Mouse (Mus musculus): ENCODE measurements at regions not wholly inside any gene's neighbourhood (a gene's known extent, or its start where the extent isn't known, plus 50 kb on each side); places are given as distances from the start of the nearest gene placed in this dataset.

DNA sequence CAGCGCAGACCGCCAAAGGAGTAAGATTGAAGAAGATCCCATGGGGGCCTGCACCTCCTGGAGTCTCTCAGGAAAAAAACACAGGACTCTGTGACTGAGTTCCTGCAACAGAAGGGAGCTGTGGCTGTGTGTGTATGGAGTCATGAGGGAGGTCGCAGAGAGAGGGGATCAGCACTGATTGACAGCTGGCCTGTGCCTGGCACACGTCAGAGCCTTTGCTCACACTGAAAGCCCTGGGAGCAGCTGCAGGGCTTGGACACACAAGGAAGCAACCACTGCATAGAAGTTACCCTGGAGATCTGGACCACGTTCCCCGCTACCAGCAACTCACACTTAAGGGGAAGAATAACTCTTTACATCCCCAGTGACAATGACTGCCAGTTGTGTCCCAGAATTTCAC, 92.3 kb upstream of the Lgalsl start:
- no peak for DNase-seq (ENCODE audit: extremely low read depth, low read depth, low spot score)

DNA sequence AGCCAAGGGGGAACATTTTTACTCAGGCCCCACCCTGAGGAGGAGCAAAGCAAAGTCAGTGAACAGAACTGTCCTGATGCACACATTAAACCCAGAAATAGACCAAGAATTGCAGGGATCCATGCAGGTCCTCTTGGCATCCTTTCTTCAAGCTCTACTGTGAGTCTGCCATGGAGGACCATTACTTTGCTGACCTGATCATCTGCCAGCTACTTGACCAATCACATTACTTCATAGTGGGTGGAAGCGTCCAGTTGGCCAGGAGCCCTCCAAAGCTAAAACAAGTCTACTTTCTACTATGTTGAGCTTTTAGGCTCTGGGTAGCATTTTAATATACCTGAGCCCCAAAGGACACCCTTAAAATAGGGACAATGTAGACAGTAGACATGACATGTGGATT, 98.6 kb upstream of the Lgalsl start:
- no peak for DNase-seq (ENCODE audit: extremely low read depth, low read depth, low spot score)

DNA sequence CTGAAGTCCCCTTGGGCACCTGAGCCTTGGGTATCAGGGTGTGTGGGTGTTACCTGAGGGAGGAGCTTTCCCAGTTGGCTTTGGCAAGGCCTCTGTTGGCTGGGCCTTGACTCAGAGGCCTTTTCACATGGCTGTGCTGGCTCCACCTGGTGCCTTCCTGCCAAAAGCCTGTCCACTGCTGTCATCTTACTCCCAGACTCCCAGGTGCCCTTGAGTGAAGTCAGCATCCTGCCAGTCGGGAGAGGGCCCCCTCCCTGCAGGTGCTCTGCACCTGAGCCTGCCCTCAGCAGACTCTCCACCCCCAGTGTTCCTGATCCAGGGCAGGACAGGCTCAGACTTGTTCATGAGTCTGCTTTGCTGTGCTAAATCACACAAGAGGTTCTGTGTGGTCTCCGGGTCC, 99.2 kb upstream of the Lgalsl start:
- DNase-seq (ENCODE audit: extremely low read depth, low read depth, low spot score) = peak; percentile 82

DNA sequence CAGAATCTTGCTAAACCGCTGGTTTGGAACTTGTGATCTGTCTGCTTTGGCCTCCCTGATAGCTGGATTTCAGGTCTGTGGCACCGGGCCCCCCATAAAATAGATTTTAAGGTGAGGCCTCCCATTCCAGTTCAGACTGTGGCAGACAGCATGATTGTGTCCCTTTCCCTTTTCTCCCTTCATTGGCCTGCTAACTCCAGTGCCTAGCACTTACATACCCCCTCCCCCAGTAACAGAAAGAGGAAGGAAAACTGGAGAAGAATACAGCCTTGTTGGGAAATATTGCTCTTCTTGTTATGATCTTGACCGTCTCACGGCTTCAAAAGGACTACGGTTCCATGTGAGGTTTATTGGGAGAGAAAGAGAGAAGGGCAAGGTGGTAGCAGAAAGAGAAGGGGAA, 99.7 kb upstream of the Lgalsl start:
- no peak for DNase-seq (ENCODE audit: extremely low read depth, low read depth, low spot score)

DNA sequence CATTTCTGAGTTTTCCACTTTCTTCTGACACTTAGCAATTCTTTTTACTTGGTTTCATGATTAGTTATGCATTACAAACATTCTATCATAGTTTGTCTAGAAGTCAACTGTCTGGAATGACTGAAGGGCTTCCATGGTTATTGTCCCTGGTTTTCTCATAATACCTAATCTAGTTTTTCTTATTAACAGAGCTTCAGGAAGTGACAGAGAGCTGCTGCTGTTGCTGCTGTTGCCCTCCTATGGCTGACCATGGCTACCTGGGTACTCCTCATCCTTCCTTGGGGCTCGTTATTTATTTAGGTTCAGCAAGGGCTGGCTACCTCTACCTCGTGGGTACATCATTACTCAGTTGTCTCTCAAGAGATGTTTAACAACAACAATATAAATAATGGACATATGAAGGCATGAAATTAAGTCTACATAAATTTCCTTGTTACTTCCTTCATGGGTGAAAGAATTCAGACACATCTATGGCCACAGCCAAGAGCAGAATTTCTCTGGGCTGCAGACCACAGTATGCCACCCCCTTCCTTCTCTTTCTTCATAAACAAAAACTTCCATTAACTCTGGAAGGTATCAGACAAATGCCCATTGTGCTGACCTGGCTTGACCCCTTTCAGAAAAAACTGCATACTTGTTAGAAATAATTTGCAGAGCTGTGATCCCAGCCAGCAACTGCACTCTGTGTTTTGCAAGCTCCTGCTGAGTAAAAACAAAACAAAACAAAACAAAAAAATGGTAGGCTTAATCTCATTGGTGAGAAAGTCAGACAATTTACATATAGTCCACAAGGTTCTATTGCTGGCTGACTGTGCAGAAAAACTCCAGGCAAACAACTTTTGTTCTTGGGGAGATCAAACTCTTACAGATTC, 103.6 kb upstream of the Lgalsl start:
- no peak for DNase-seq (ENCODE audit: extremely low read depth, low read depth, low spot score)

DNA sequence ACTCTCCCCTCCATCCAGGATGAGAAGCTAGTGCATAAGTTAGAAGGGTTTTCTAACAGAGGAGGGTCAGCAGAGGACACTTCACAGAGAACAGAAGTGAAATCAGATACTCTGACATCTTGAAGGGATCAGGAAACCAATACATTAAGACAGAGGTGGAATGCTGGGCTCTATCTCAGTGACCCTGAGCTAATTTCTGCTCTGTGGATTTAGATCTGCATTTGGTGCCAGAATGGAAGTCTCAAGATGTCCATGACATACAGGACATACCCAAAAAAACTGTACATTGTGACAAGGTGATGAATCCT, 104.2 kb upstream of the Lgalsl start:
- no peak for DNase-seq (ENCODE audit: extremely low read depth, low read depth, low spot score)

DNA sequence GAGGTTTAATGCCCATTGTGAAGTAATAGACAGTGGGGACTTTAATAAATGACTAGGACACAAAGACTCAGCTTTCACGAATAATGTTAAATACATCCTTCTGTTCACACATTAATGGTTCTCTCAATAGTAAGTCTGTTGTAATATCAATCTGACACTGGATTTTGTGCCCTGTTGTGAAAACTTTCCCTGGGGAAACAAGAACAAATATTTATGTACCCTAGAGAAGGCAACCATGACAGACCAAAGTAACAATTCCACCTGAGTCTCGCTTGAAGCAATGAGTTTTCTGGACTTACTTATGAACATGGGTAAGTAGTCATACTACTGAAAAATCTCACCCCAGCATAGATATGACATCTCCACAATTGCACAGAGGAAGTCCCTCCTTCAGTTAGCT, 105.1 kb upstream of the Lgalsl start:
- DNase-seq (ENCODE audit: extremely low read depth, low read depth, low spot score) = no peak

DNA sequence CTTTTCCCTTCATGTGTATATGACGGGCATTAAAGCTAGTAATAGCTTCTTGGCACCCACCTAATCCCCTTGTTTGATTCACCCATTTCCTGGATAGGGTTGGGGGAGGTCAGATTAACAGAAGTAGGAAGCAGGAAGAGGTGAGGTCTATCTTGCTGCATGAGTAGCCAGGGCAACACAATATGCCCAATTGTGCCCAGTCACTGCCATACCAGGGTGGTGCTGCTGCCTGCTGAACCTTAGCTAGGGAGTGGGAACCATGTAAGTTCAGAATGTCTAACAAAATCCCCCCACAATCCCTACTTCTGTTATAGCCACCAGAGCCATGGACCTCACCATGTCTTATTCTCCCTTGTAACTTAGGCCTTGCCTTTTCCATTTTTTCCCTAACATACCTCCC, 106.1 kb upstream of the Lgalsl start:
- no peak for DNase-seq (ENCODE audit: extremely low read depth, low read depth, low spot score)

DNA sequence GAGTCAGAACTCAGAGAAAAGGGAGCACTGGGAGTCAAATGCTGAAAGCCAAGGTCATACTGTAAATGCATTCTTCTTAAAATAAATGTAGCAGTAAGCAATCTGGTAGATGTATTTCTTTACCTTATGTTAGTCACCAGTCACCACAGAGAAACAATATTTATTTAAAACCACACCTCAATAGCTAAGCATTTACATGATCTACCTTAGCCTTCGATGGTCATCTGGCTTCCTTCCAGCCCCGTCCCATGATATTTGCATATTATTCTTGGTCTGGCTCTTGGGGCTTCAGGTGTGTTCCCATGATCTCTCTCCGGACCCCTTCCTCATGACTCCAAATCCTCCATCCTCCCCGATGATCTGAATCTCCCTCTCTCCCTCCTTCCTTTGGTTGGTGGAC, 107.1 kb upstream of the Lgalsl start:
- DNase-seq (ENCODE audit: extremely low read depth, low read depth, low spot score) = no peak

DNA sequence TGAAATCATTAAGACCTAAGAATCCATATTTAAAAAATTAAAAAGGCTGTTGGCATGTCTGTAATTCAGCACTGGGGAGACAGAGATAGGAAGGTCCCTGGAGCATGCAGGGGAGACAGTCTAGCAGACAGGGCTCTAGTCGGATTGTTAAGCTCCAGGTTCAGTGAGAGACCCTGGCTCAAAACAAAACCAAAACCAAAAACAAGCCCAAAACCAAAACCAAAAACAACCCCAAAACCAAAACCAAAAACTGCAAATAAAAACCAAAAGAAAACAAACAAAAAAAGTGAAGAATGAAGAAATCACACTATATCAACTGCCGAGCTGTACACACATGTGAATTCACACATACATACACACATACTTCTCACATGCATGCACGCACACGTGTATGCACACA, 108.8 kb upstream of the Lgalsl start:
- DNase-seq (ENCODE audit: extremely low read depth, low read depth, low spot score) = no peak

DNA sequence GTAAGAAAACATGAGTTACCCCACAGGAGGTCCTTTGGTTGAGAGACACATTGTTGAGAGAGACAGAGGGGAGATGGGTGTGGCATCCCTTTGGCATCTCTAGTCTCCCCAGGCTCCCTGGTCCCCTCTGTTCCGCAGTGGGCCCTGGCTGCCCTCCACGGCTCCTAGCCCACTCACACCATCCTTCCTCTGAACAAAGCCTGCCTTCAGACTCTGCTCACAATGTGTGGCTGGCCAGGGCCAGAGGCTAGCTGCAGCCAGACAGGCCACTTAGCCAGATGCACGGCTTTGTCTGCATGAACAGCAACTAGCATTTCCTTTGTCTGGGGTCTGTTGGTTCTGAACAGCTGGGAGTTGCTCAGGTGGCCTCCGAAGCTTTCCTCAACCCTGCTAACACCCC, 110.7 kb upstream of the Lgalsl start:
- no peak for DNase-seq (ENCODE audit: extremely low read depth, low read depth, low spot score)

DNA sequence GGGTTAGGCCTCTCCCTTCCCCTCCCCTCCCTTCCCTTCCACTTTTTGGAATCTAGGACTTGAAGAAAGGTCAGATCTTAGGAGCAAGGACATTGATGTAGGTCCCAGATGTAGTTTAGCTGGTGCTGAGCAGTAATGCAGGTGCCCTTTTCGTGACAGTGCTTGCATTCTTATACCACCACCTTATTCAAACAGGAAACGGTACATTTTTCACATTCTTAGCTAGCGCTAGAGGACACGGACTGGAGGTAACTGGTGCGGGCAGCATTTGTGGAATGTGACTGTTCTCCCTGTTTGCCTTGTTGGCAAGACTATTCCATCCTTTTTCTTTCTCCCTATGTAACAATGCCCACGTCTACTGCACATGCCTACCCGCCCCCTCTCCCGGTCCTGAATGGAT, 124.7 kb upstream of the Lgalsl start:
- no peak for DNase-seq (ENCODE audit: extremely low read depth, low read depth, low spot score)

DNA sequence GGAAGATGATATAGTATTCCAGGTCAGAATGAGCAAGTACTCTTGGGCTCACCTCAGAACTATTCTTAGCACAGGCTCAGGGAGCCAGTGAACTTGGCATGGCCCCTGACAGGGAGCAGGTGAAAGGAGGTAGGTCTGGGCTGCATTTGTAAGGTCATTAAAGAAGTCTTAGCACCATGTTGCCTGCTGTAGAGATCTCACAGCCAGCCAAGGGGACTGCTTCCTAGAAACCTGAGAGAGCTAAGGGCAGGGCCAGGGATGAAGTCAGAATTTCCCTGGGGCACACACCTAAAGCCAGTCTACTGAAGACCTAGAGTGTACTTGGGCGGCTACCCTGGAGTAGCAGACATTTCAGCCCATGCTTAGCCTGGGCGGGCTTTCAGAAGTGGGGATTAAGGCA, 126.9 kb upstream of the Lgalsl start:
- DNase-seq (ENCODE audit: extremely low read depth, low read depth, low spot score) = no peak

DNA sequence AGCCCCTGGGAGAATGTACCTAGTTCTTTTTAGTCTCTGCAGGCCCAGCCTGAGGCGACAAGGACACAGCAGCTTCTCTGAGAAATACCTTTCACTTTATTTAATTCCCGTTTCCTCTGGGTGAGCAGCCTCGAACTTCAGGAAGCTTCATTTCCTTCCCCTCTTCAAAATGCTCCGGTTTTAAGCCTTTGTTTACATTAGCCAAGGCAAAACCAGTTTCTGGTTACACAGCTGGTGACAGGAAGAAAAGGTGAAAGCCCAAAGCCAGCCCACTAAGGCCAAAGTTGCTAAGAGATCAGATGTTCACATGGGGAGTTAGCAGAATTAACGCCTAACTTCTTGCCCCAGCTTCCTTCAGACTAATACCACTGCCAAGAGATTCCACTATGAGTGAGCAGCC, 127.4 kb upstream of the Lgalsl start:
- no peak for DNase-seq (ENCODE audit: extremely low read depth, low read depth, low spot score)

DNA sequence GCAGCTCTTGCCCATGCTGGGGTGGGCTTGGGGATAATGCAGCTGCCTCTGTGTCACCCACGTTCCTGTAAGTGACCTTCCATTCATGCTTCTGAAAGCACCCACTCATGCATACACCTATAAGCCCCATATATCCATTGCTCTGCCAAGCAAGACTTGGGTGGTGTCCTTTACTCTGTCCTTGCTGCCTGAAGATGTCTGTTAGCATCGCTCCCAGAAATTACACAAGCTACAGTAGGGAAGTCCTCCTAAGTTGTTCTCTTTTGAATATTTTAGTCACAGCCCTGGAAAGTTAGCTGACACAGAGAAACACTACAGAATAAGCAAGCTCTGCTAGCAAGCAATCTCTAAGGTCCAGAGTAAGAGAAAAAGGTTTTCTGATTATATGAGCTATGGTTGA, 129.2 kb upstream of the Lgalsl start:
- no peak for DNase-seq (ENCODE audit: extremely low read depth, low read depth, low spot score)

DNA sequence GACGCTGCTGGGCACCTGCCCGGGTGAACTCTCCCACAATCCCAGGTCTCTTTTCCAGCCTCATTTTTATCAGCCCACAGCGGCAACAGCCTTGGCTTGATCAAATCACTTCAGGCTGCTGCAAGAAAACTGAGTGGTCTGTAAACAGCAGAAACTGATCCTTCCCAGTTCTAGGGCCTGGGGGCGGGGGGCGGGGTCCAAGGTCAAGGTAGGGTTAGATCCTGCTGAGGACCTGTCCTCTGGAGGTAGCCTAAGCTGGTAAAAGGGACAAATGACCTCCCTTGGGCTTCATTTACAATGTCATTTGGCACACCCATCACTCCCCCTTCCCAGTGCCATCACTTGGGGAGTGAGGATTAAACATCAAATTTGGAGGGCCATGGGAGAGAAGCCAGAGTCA, 129.9 kb upstream of the Lgalsl start:
- no peak for DNase-seq (ENCODE audit: extremely low read depth, low read depth, low spot score)

DNA sequence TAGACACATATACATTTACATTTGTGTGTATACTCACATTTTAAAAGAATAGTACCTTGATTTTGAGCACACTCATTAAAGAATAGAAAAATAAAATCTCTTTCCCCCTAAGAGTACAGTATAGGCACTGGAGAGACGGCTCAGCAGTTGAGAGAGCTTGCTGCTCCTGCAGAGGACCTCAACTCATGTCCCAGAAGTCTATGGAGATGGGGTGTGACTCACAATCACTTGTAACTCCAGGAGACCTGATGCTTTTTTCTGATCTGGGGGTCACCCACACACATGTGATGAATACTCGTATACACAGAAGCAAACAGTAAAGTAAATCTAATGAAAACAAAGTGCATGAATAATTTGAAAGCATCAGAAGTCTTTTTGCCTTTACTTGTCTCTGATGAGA, 129.5 kb upstream of the Peli1 start:
- DNase-seq (ENCODE audit: extremely low read depth, low read depth, low spot score) = no peak

DNA sequence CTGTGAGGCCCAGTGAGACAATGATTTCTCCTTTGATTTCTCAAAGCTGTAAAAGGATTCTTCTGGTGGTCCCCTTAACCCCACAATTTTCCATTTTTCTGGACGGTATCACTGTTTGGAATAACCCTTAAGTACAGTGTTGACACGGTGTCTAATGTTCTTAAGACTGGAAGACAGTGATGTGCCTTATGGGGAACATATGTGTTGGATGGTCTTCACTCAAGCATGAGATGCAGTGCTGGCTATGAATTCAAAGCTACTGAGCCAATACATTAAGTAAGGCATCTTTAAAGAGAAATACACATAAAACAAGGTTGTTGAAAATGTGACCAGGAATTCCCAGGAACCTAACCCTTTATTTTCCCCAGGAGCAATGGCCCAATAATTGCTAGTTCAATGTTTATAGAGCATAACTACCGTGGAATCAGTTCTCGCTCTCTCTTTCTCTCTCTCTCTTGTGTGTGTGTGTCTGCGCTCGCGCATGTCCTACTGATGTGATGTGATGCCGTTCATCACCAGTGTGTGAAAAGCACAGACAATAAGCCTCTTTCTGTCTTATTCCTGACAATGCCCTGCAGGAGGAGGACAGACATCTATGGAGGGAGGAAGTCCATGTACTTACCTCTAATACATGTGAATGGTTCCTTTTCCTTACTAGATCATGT, 125.4 kb upstream of the Peli1 start:
- no peak for DNase-seq (ENCODE audit: extremely low read depth, low read depth, low spot score)

DNA sequence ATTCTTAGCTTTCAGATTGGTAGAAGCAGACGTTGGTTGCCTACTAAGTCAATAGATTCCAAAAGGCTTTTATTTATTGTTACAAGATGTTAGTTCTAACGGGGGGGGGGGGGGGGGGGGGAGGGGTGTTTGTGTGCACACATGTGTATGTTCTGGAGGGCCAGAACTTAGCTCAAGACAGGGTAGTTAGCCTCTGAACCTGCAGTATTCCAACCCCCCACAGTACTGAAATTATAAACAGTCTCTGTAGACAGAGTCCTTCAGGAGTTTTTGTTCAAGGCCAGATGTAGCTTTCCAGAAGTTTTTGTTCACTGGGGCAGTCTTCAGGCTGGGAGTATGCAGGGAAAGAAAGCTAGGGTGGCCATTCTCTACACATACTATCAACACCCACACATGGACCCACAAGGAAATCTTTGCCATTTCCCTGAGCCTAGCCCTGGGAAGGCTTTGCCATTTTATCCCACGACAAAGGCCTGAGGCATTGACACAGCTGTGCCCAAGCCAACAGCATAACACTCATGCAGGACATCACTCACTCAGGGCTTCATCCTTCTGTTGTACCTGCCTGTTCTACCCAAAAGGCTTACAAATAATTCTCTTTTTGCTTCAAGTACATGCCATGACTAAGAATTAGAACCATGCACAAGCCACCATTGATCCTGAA, 123.6 kb upstream of the Peli1 start:
- no peak for DNase-seq (ENCODE audit: extremely low read depth, low read depth, low spot score)

DNA sequence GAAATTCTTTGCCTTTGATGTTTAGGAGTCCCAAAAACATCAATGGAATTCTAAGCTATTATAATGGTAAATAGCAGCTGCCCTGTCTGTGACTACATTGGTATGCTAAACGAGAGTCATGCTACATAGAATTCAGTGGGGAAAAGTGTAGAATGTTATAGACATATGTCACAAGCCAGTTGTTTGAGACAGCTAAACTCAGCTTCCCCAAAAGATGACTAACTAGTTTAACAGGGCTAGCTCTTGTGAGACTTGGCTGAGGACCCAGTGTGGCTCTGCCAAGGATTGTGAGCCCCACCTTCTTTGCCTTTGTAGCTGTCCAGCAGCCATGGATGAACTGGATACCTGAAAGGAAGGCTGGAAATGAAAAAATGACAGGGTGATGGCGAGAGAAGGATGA, 122.8 kb upstream of the Peli1 start:
- peak; percentile 74 for DNase-seq (ENCODE audit: extremely low read depth, low read depth, low spot score)

DNA sequence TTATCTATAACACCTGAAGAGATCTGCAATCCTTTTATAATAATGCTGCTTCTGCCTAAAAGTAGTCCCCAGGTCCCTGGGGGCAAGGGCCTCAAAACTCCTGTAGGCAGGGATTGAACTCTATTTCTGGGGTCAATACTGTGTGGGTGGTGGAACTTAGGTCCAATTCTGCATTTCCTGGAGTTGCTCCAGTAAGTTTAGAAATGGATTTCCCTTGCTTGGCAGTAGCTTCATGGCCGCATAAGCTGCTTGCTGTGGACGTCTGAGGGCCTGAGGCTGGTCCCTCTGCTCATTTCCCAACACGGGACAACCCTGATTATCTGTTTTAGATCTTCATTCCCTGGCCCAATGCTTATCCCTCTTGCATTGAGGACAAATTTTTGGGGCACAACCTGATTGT, 118.0 kb upstream of the Peli1 start:
- DNase-seq (ENCODE audit: extremely low read depth, low read depth, low spot score) = peak; percentile 91

DNA sequence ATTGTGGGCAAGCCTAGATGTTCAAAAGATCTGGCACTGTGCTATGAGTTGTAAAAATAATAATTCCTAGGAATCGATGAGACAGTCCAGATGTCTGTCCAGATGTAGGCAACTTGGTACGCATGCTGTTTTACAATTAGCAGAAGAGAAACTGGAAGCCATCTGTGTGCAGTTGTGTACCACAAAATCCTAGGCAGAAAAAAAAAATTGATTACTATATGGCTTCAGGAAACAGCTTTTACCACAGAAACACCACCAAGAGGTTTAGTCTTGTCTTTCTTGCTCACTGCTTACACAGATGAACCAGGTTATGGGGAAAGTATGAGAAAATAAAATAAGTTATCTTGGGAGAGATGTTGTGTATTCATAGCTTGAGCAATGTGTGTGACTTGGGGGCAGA, 109.5 kb upstream of the Peli1 start:
- no peak for DNase-seq (ENCODE audit: extremely low read depth, low read depth, low spot score)

Data from fat pad, adult 2 months (tissue).